Mouse (Mus musculus): ENCODE data around the gene Ror1. TPM values are rescaled to one million over a fixed set of nuclear protein-coding genes. Genes with fewer than 3 reads are reported as not detected.
A peak's percentile ranks its signal among the peaks of the same experiment; 100 is the strongest.

Ror1 gene
- polyA plus RNA-seq, 1 experiment from 2014 or later, result 11.1 TPM

GRCm38 (mm10) chr4:100407261-100407874 lies 311.8 kb downstream of the Ror1 start:
- H3K4me3 ChIP-seq (replicated peaks), result no peak overlapping the region
- no peak for ATAC-seq (replicated peaks; ENCODE audit: low FRiP score)
- peaks cover 8% of the 10 kb centered on the region; the same call in 1 of the 2 replicates for H3K36me3 ChIP-seq
- H3K4me2 ChIP-seq, result no peak overlapping the region
- H3K9ac ChIP-seq, result no peak overlapping the region
- H3K4me1 ChIP-seq, result peaks cover 18% of the 10 kb centered on the region
- no peaks in the 10 kb centered on the region for H3K9me3 ChIP-seq (replicated peaks)
- H3K27me3 ChIP-seq, result no peaks in the 10 kb centered on the region
- peak overlapping the region; percentile 41; the same call in 1 of the 2 replicates for H3K27ac ChIP-seq
- 21% methylated on average over 9 of the region's 9 CpGs for WGBS

- H3K9ac ChIP-seq, result no peak overlapping the region
- WGBS, result 60% methylated on average over 8 of the region's 8 CpGs
- no peak overlapping the region for H3K27ac ChIP-seq
- H3K4me2 ChIP-seq, result no peak overlapping the region
- H3K4me1 ChIP-seq, result peaks cover 18% of the 10 kb centered on the region
- H3K27me3 ChIP-seq, result no peaks in the 10 kb centered on the region
- peaks cover 8% of the 10 kb centered on the region; the same call in 1 of the 2 replicates for H3K36me3 ChIP-seq
- no peak for ATAC-seq (replicated peaks; ENCODE audit: low FRiP score)
- H3K4me3 ChIP-seq (replicated peaks), result no peak overlapping the region
- H3K9me3 ChIP-seq (replicated peaks), result no peaks in the 10 kb centered on the region
Observed at GRCm38 (mm10) chr4:100409521-100409920, 313.9 kb downstream of the Ror1 start.

- Histone ChIP-seq H3K9me3 (replicated peaks) (no peaks in the 10 kb centered on the region), H3K4me3 (replicated peaks) (no peak overlapping the region), H3K4me1 (peaks cover 11% of the 10 kb centered on the region), H3K4me2 (no peak overlapping the region), H3K27me3 (no peaks in the 10 kb centered on the region), H3K27ac (no peak overlapping the region), H3K36me3 (peaks cover 8% of the 10 kb centered on the region; the same call in 1 of the 2 replicates), H3K9ac (no peak overlapping the region)
- ATAC-seq (replicated peaks; ENCODE audit: low FRiP score), result no peak
- WGBS, result 75% methylated on average over 13 of the region's 13 CpGs
Observed at GRCm38 (mm10) chr4:100411841-100412539, 316.4 kb downstream of the Ror1 start.

GRCm38 (mm10) chr4:100422756-100423155 lies 327.2 kb downstream of the Ror1 start:
- Histone ChIP-seq H3K27me3 (no peaks in the 10 kb centered on the region), H3K9me3 (replicated peaks) (no peaks in the 10 kb centered on the region), H3K36me3 (peaks cover 4% of the 10 kb centered on the region; the same call in 1 of the 2 replicates), H3K4me1 (no peaks in the 10 kb centered on the region), H3K27ac (no peak overlapping the region), H3K4me2 (no peak overlapping the region), H3K9ac (no peak overlapping the region), H3K4me3 (replicated peaks) (no peak overlapping the region)
- WGBS, result 24% methylated on average over 3 of the region's 3 CpGs
- ATAC-seq (replicated peaks; ENCODE audit: low FRiP score), result no peak

- WGBS, result 87% methylated on average over 1 of the region's 1 CpGs
- Histone ChIP-seq H3K9me3 (replicated peaks) (no peaks in the 10 kb centered on the region), H3K4me3 (replicated peaks) (no peak overlapping the region), H3K36me3 (peaks cover 4% of the 10 kb centered on the region; the same call in 1 of the 2 replicates), H3K9ac (no peak overlapping the region), H3K4me1 (peaks cover 11% of the 10 kb centered on the region), H3K4me2 (no peak overlapping the region), H3K27me3 (no peaks in the 10 kb centered on the region), H3K27ac (no peak overlapping the region)
- ATAC-seq (replicated peaks; ENCODE audit: low FRiP score), result no peak
Observed at GRCm38 (mm10) chr4:100426101-100426500, 330.5 kb downstream of the Ror1 start.

- Histone ChIP-seq H3K9ac (no peak overlapping the region), H3K27me3 (no peaks in the 10 kb centered on the region), H3K9me3 (replicated peaks) (no peaks in the 10 kb centered on the region), H3K4me1 (peaks cover 11% of the 10 kb centered on the region), H3K27ac (peak overlapping the region; percentile 7), H3K4me3 (replicated peaks) (no peak overlapping the region), H3K36me3 (peaks cover 4% of the 10 kb centered on the region; the same call in 1 of the 2 replicates), H3K4me2 (no peak overlapping the region)
- 22% methylated on average over 2 of the region's 2 CpGs for WGBS
- no peak for ATAC-seq (replicated peaks; ENCODE audit: low FRiP score)
Observed at GRCm38 (mm10) chr4:100429371-100429900, 333.8 kb downstream of the Ror1 start.

- no peak overlapping the region for H3K9ac ChIP-seq
- peaks cover 11% of the 10 kb centered on the region for H3K4me1 ChIP-seq
- H3K27ac ChIP-seq, result peak overlapping the region; percentile 22; the same call in 1 of the 2 replicates
- no peaks in the 10 kb centered on the region for H3K36me3 ChIP-seq
- H3K4me2 ChIP-seq, result no peak overlapping the region
- WGBS, result 41% methylated on average over 8 of the region's 8 CpGs
- no peaks in the 10 kb centered on the region for H3K27me3 ChIP-seq
- peak; percentile 54; the same call in 1 of the 2 replicates for ATAC-seq (replicated peaks; ENCODE audit: low FRiP score)
- H3K9me3 ChIP-seq (replicated peaks), result no peaks in the 10 kb centered on the region
- no peak overlapping the region for H3K4me3 ChIP-seq (replicated peaks)
Observed at GRCm38 (mm10) chr4:100435281-100436168, 339.9 kb downstream of the Ror1 start.

GRCm38 (mm10) chr4:100436169-100436547 lies 340.6 kb downstream of the Ror1 start:
- Histone ChIP-seq H3K4me1 (peaks cover 11% of the 10 kb centered on the region), H3K9ac (no peak overlapping the region), H3K36me3 (peaks cover 5% of the 10 kb centered on the region), H3K27me3 (no peaks in the 10 kb centered on the region), H3K9me3 (replicated peaks) (no peaks in the 10 kb centered on the region), H3K27ac (0 out of 2 replicates have a peak overlapping the region, but pooled peaks have one; percentile 51), H3K4me3 (replicated peaks) (no peak overlapping the region), H3K4me2 (no peak overlapping the region)
- 64% methylated on average over 4 of the region's 4 CpGs for WGBS
- ATAC-seq (replicated peaks; ENCODE audit: low FRiP score), result no peak

GRCm38 (mm10) chr4:100446897-100447296 lies 351.3 kb downstream of the Ror1 start:
- Histone ChIP-seq H3K9me3 (replicated peaks) (no peaks in the 10 kb centered on the region), H3K9ac (no peak overlapping the region), H3K4me2 (no peak overlapping the region), H3K27ac (peak overlapping the region; percentile 66), H3K4me1 (peaks cover 5% of the 10 kb centered on the region; the same call in 1 of the 2 replicates), H3K4me3 (replicated peaks) (no peak overlapping the region), H3K27me3 (no peaks in the 10 kb centered on the region), H3K36me3 (peaks cover 12% of the 10 kb centered on the region)
- ATAC-seq (replicated peaks; ENCODE audit: low FRiP score), result 0 out of 2 replicates have a peak, but pooled peaks have one; percentile 54
- WGBS, result 30% methylated on average over 3 of the region's 3 CpGs

- Histone ChIP-seq H3K27me3 (no peaks in the 10 kb centered on the region), H3K27ac (no peak overlapping the region), H3K9me3 (replicated peaks) (no peaks in the 10 kb centered on the region), H3K4me2 (no peak overlapping the region), H3K9ac (no peak overlapping the region), H3K36me3 (no peaks in the 10 kb centered on the region), H3K4me3 (replicated peaks) (no peak overlapping the region), H3K4me1 (no peaks in the 10 kb centered on the region)
- ATAC-seq (replicated peaks; ENCODE audit: low FRiP score), result no peak
- whole genome bisulfite sequencing, result 45% methylated on average over 9 of the region's 9 CpGs
Observed at GRCm38 (mm10) chr4:100462493-100463120, 367.0 kb downstream of the Ror1 start.

GRCm38 (mm10) chr4:100478592-100479321 lies 383.2 kb downstream of the Ror1 start, which contains the start of gene Ube2u:
Gene Ube2u, plus strand, starts transcription at chr4:100478849.
- Histone ChIP-seq H3K36me3 (no peaks in the 10 kb centered on the region), H3K4me3 (replicated peaks) (peak within 1 kb of the TSS; percentile 39), H3K9ac (no peak within 1 kb of the TSS), H3K27me3 (no peaks in the 10 kb centered on the region), H3K4me1 (peaks cover 10% of the 10 kb centered on the region), H3K9me3 (replicated peaks) (no peaks in the 10 kb centered on the region), H3K4me2 (peak within 1 kb of the TSS; percentile 57), H3K27ac (no peak within 1 kb of the TSS)
- WGBS, result 22% methylated on average over 15 of the region's 15 CpGs
- peak; percentile 88 for ATAC-seq (replicated peaks; ENCODE audit: low FRiP score)
